8 mouse cellular contexts compared by ENCODE assay signal in the genomic region with DNA sequence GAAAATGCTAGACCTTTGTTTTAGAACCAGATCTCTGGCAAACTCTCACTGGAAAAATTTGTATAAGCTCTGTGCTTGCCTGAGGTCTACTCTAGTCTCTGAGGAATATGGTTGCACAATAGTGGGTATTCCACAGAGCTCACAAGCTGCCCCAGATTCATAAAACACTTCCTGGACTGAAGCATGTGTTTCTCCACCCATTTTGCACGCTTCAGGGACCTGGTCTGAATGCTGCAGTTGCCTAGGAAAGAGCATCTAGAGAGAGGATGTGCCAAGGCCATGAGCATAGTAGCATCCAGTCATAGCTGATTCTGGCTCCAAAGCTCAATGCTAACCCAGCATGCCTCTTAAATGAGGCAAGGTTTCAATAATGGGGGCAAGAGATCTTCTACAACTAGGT.
A peak's percentile ranks its signal among the peaks of the same experiment; 100 is the strongest.
DNase-seq lines count a peak whose midpoint lies in the region; ATAC-seq lines count a peak whose summit lies in the region.

No protein-coding gene starts in this region.

- H3K36me3 ChIP-seq in midbrain, embryonic 12.5 days: peaks cover 35% of the 10 kb centered on the region
- H3K36me3 ChIP-seq in midbrain, embryonic 10.5 days: peaks cover 80% of the 10 kb centered on the region
- H3K36me3 ChIP-seq in intestine, embryonic 15.5 days: no peaks in the 10 kb centered on the region
- H3K36me3 ChIP-seq in midbrain, embryonic 16.5 days (ENCODE audit: control insufficient read depth, insufficient read depth, low read length): peaks cover 5% of the 10 kb centered on the region; the same call in 1 of the 2 replicates

- no peak overlapping the region for H3K4me3 ChIP-seq in midbrain, embryonic 12.5 days
- no peak overlapping the region for H3K4me3 ChIP-seq in midbrain, embryonic 10.5 days
- no peak overlapping the region for H3K4me3 ChIP-seq in intestine, embryonic 15.5 days (replicated peaks)
- H3K4me3 ChIP-seq in midbrain, embryonic 16.5 days (ENCODE audit: low read depth, low read length): no peak overlapping the region

- 68% methylated on average over 1 of the region's 1 CpGs for WGBS in midbrain, embryonic 12.5 days
- WGBS in midbrain, embryonic 10.5 days: 80% methylated on average over 1 of the region's 1 CpGs
- 57% methylated on average over 1 of the region's 1 CpGs for WGBS in intestine, embryonic 15.5 days
- 43% methylated on average over 1 of the region's 1 CpGs for WGBS in midbrain, embryonic 16.5 days

- no peak overlapping the region for H3K9ac ChIP-seq in midbrain, embryonic 12.5 days (replicated peaks)
- H3K9ac ChIP-seq in intestine, embryonic 15.5 days: no peak overlapping the region
- no peak overlapping the region for H3K9ac ChIP-seq in midbrain, embryonic 16.5 days (ENCODE audit: low read depth, low read length)

- no peak overlapping the region for H3K27ac ChIP-seq in midbrain, embryonic 12.5 days (replicated peaks)
- no peak overlapping the region for H3K27ac ChIP-seq in midbrain, embryonic 10.5 days (replicated peaks)
- 0 out of 2 replicates have a peak overlapping the region, but pooled peaks have one; percentile 44 for H3K27ac ChIP-seq in intestine, embryonic 15.5 days
- no peak overlapping the region for H3K27ac ChIP-seq in midbrain, embryonic 16.5 days (ENCODE audit: low read length)

- H3K4me1 ChIP-seq in midbrain, embryonic 12.5 days: peaks cover 14% of the 10 kb centered on the region; the same call in 1 of the 2 replicates
- H3K4me1 ChIP-seq in midbrain, embryonic 10.5 days: peaks cover 17% of the 10 kb centered on the region
- H3K4me1 ChIP-seq in intestine, embryonic 15.5 days (replicated peaks): no peaks in the 10 kb centered on the region
- H3K4me1 ChIP-seq in midbrain, embryonic 16.5 days (ENCODE audit: control insufficient read depth, insufficient read depth, low read length): peaks cover 3% of the 10 kb centered on the region; the same call in 1 of the 2 replicates

- H3K27me3 ChIP-seq in midbrain, embryonic 12.5 days: no peaks in the 10 kb centered on the region
- no peaks in the 10 kb centered on the region for H3K27me3 ChIP-seq in midbrain, embryonic 10.5 days (ENCODE audit: low read depth, poor library complexity, severe bottlenecking)
- no peaks in the 10 kb centered on the region for H3K27me3 ChIP-seq in intestine, embryonic 15.5 days (replicated peaks)
- no peaks in the 10 kb centered on the region for H3K27me3 ChIP-seq in midbrain, embryonic 16.5 days (ENCODE audit: control insufficient read depth, insufficient read depth, low read depth, low read length)

- no peak overlapping the region for H3K4me2 ChIP-seq in midbrain, embryonic 12.5 days (replicated peaks)
- H3K4me2 ChIP-seq in intestine, embryonic 15.5 days (replicated peaks): no peak overlapping the region
- no peak overlapping the region for H3K4me2 ChIP-seq in midbrain, embryonic 16.5 days (ENCODE audit: low read length)

- no peak for ATAC-seq in cerebellum, adult (ENCODE audit: insufficient number of reproducible peaks, low FRiP score, low TSS enrichment)
- 0 out of 2 replicates have a peak, but pooled peaks have one; percentile 9 for ATAC-seq in midbrain, embryonic 12.5 days (ENCODE audit: low FRiP score, low read depth)
- no peak for ATAC-seq in intestine, embryonic 15.5 days
- peak; percentile 67 for ATAC-seq in midbrain, embryonic 16.5 days

- peak; percentile 15 for DNase-seq in cerebellum, adult 9-11 months
- DNase-seq in midbrain, embryonic 10.5 days (ENCODE audit: low spot score): no peak
- DNase-seq in spleen, postnatal 14 days (ENCODE audit: low spot score in 2 of 2): no peak
- DNase-seq in spleen, adult 12 weeks (ENCODE audit: low spot score): no peak

- H3K9me3 ChIP-seq in midbrain, embryonic 12.5 days: no peaks in the 10 kb centered on the region
- H3K9me3 ChIP-seq in midbrain, embryonic 10.5 days (replicated peaks): no peaks in the 10 kb centered on the region
- H3K9me3 ChIP-seq in intestine, embryonic 15.5 days: no peaks in the 10 kb centered on the region
- H3K9me3 ChIP-seq in midbrain, embryonic 16.5 days (replicated peaks; ENCODE audit: control insufficient read depth, low read length, poor library complexity, severe bottlenecking): no peaks in the 10 kb centered on the region

Comparison
In these comparisons a context has a peak if more than half of its experiments do, and no peak if none do; other contexts are left out.
1. ATAC-seq: peak in midbrain, embryonic 12.5 days (single experiment) and midbrain, embryonic 16.5 days (single experiment); none in cerebellum, adult (single experiment) and intestine, embryonic 15.5 days (single experiment).